Mouse (Mus musculus) cerebellum, adult 2 months (tissue): ENCODE measurements around the gene Cfap299.

Experiments
- CTCF ChIP-seq: fragments of 200-500 bp; IDR thresholded peaks from 2 replicates; pipeline ENCODE4 v1.5.1; 2011; ENCODE audit warnings: low read depth, mild to moderate bottlenecking, control low read depth, low read length, moderate library complexity, borderline replicate concordance; ENCODE audit not compliant: insufficient read depth
- POLR2A ChIP-seq: fragments of 200-500 bp; IDR thresholded peaks from 2 replicates; pipeline ENCODE4 v1.6.1; 2011; ENCODE audit warnings: low read length, control low read depth, borderline replicate concordance; ENCODE audit not compliant: insufficient read depth

DNA sequence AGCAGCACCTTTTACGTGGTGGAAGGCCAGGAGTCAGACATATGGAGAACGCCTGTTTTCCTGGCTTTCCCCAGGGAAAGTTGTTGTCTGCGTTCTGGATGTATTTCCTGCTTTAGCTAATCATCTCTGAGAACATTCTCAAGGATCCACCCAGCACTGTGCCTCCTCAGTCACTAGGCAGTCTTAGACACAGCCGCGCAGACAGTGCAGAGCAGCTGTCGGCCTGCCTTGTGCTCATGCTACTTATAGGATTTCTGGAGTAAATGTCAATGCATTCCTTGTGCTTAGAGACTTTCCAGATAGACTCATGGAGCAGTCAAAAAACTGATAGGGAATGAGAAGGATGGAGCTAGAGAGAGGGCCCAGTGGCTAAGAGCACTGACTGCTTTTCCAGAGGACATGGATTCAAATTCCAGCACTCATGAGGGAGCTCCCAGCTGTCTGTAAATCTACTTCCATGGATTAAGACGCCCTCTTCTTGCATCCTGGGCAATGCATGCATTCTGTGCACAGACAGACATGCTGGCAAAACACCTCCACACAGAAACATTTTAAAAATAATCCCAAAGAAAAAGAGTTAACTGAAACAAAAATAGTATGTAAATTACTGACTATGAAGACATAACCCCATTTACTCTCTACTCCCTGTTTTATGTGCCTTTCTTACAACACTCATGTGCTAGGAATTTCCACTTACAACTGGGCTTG, 193.3 kb downstream of the Cfap299 start:
- TF ChIP-seq CTCF (no peak), POLR2A (no peak)
